25 mouse cellular contexts compared by ENCODE assay signal in the genomic region with DNA sequence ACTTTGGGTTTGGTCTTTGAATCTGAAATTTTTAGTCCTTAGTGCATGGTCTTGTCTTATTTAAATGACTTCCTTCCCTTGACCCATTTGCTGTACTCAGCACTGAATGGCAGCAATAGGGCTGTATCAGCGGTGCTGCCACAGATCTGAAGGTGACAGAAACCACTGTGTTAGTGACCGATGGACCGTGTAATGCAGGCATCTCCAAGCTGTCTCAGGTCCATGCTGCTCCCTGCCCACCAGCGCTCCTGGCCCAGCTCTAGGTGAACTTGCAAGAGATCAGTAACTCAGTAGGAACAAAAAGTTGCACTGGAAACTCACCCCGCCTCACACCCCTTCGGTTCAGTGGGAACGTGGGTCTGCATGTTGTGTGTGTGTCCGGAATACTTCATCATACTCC. TPM values are rescaled to one million over a fixed set of nuclear protein-coding genes. Genes with fewer than 3 reads are reported as not detected.
DNase-seq lines count a peak whose midpoint lies in the region; ATAC-seq lines count a peak whose summit lies in the region.
"Had no signal": no experiment of that assay in that cellular context is flagged by ENCODE, and none has a peak within 500 bp of the region (broad histone marks: within the 10 kb centered on the region; RNA-seq: fewer than 3 reads in every experiment).

No protein-coding gene starts in this region.

- no peaks in the 10 kb centered on the region for H3K36me3 ChIP-seq in hindbrain, embryonic 10.5 days
- no peaks in the 10 kb centered on the region for H3K36me3 ChIP-seq in hindbrain, embryonic 14.5 days (replicated peaks; ENCODE audit: control insufficient read depth, insufficient read depth)
- no peaks in the 10 kb centered on the region for H3K36me3 ChIP-seq in neural tube, embryonic 11.5 days (ENCODE audit: control insufficient read depth, insufficient read depth, low read length)
- no peaks in the 10 kb centered on the region for H3K36me3 ChIP-seq in neural tube, embryonic 15.5 days
- H3K36me3 ChIP-seq: forebrain, embryonic 10.5 days; heart, embryonic 12.5 days; heart, embryonic 15.5 days; hindbrain, embryonic 12.5 days had no signal

- peak; percentile 34 for DNase-seq in cerebellum, adult 9-10 months
- DNase-seq in cerebellum, adult 18-20 months: no peak
- DNase-seq in cerebellum, postnatal 14 days: peak; percentile 27 to 52
- no peak for DNase-seq in cerebellum, adult 8-10 months
- no peak for DNase-seq in hindbrain, embryonic 10.5 days (ENCODE audit: low spot score)
- DNase-seq in hindbrain, embryonic 14.5 days (ENCODE audit: low spot score): no peak
- no peak for DNase-seq in neural tube, embryonic 11.5 days (ENCODE audit: low spot score)
- DNase-seq: adrenal gland, adult 8-10 months; adrenal gland, postnatal 25 days; gastrocnemius, postnatal 14 days; heart, adult 18-20 months; heart, postnatal 10 days; heart, postnatal 36 days; kidney, adult 18-20 months had no signal

- H3K27ac ChIP-seq in hindbrain, embryonic 10.5 days: 0 out of 2 replicates have a peak overlapping the region, but pooled peaks have one; percentile 46
- H3K27ac ChIP-seq in hindbrain, embryonic 14.5 days: no peak overlapping the region
- 0 out of 2 replicates have a peak overlapping the region, but pooled peaks have one; percentile 11 for H3K27ac ChIP-seq in neural tube, embryonic 11.5 days (ENCODE audit: low read depth, low read length)
- H3K27ac ChIP-seq in neural tube, embryonic 15.5 days (replicated peaks): no peak overlapping the region
- H3K27ac ChIP-seq: forebrain, embryonic 10.5 days; forebrain, embryonic 13.5 days; heart, embryonic 15.5 days; hindbrain, embryonic 12.5 days; hindbrain, postnatal 0 days had no signal

- H3K4me2 ChIP-seq in hindbrain, embryonic 14.5 days (replicated peaks): no peak overlapping the region
- no peak overlapping the region for H3K4me2 ChIP-seq in neural tube, embryonic 11.5 days (ENCODE audit: low read depth)
- no peak overlapping the region for H3K4me2 ChIP-seq in neural tube, embryonic 15.5 days
- H3K4me2 ChIP-seq: forebrain, embryonic 13.5 days; heart, embryonic 12.5 days; heart, embryonic 15.5 days; hindbrain, embryonic 12.5 days had no signal

- no peaks in the 10 kb centered on the region for H3K9me3 ChIP-seq in hindbrain, embryonic 10.5 days
- H3K9me3 ChIP-seq in hindbrain, embryonic 14.5 days (ENCODE audit: control insufficient read depth, low read length): no peaks in the 10 kb centered on the region
- no peaks in the 10 kb centered on the region for H3K9me3 ChIP-seq in neural tube, embryonic 11.5 days (ENCODE audit: control insufficient read depth, low read length)
- H3K9me3 ChIP-seq in neural tube, embryonic 15.5 days (replicated peaks): no peaks in the 10 kb centered on the region
- H3K9me3 ChIP-seq: forebrain, embryonic 10.5 days; forebrain, embryonic 13.5 days; heart, embryonic 12.5 days; heart, embryonic 15.5 days; hindbrain, embryonic 12.5 days had no signal

- H3K27me3 ChIP-seq in hindbrain, embryonic 10.5 days (ENCODE audit: insufficient read depth, poor library complexity, severe bottlenecking): peaks cover 51% of the 10 kb centered on the region
- H3K27me3 ChIP-seq in hindbrain, embryonic 14.5 days (ENCODE audit: control insufficient read depth, insufficient read depth, low read length): no peaks in the 10 kb centered on the region
- H3K27me3 ChIP-seq in neural tube, embryonic 11.5 days (ENCODE audit: control insufficient read depth, insufficient read depth, low read length): no peaks in the 10 kb centered on the region
- H3K27me3 ChIP-seq in neural tube, embryonic 15.5 days (replicated peaks): no peaks in the 10 kb centered on the region
- H3K27me3 ChIP-seq: hindbrain, embryonic 12.5 days had no signal

- H3K4me1 ChIP-seq in hindbrain, embryonic 10.5 days (replicated peaks): peaks cover 62% of the 10 kb centered on the region
- peaks cover 12% of the 10 kb centered on the region for H3K4me1 ChIP-seq in hindbrain, embryonic 14.5 days (replicated peaks; ENCODE audit: control insufficient read depth, insufficient read depth, low read length)
- peaks cover 21% of the 10 kb centered on the region for H3K4me1 ChIP-seq in neural tube, embryonic 11.5 days (ENCODE audit: control insufficient read depth, insufficient read depth, low read length)
- peaks cover 38% of the 10 kb centered on the region for H3K4me1 ChIP-seq in neural tube, embryonic 15.5 days

- ATAC-seq in hindbrain, embryonic 14.5 days (ENCODE audit: low FRiP score): no peak
- no peak for ATAC-seq in neural tube, embryonic 11.5 days (ENCODE audit: insufficient read depth, low FRiP score, low TSS enrichment)
- ATAC-seq in neural tube, embryonic 15.5 days (ENCODE audit: low FRiP score): no peak
- ATAC-seq: activated CD4-positive, CD25-positive, alpha-beta regulatory T cell, adult 4 months; forebrain, embryonic 13.5 days; forebrain, embryonic 16.5 days; hindbrain, postnatal 0 days; inflammation-experienced regulatory T-cells, adult 6 months; intestine, embryonic 16.5 days had no signal

- 68% methylated on average over 8 of the region's 8 CpGs for WGBS in hindbrain, embryonic 10.5 days
- WGBS in hindbrain, embryonic 14.5 days: 57% methylated on average over 8 of the region's 8 CpGs
- WGBS in neural tube, embryonic 11.5 days: 73% methylated on average over 8 of the region's 8 CpGs
- 59% methylated on average over 8 of the region's 8 CpGs for WGBS in neural tube, embryonic 15.5 days

- no peak overlapping the region for H3K4me3 ChIP-seq in hindbrain, embryonic 10.5 days
- no peak overlapping the region for H3K4me3 ChIP-seq in hindbrain, embryonic 14.5 days (replicated peaks; ENCODE audit: low read length)
- no peak overlapping the region for H3K4me3 ChIP-seq in neural tube, embryonic 11.5 days (ENCODE audit: low read depth, low read length)
- H3K4me3 ChIP-seq in neural tube, embryonic 15.5 days (replicated peaks): no peak overlapping the region
- H3K4me3 ChIP-seq: forebrain, embryonic 10.5 days; forebrain, embryonic 13.5 days; heart, embryonic 12.5 days; heart, embryonic 15.5 days; hindbrain, embryonic 12.5 days had no signal

- no peak overlapping the region for H3K9ac ChIP-seq in hindbrain, embryonic 14.5 days
- no peak overlapping the region for H3K9ac ChIP-seq in neural tube, embryonic 11.5 days (ENCODE audit: low read length)
- no peak overlapping the region for H3K9ac ChIP-seq in neural tube, embryonic 15.5 days (replicated peaks)
- H3K9ac ChIP-seq: forebrain, embryonic 13.5 days; heart, embryonic 12.5 days; heart, embryonic 15.5 days; hindbrain, embryonic 12.5 days had no signal

RNA-seq across cellular contexts. Expression of a gene that starts 3.5 kb away (rescaled TPM):
- polyA plus RNA-seq in hindbrain, embryonic 10.5 days (2016; fragmentation: Nextera tagmentation; extraction: Ambion mirVana): 122 and 257 TPM in 2 replicates
- polyA plus RNA-seq in hindbrain, embryonic 14.5 days (2014; fragmentation: Nextera tagmentation; extraction: Ambion mirVana): 211 and 216 TPM in 2 replicates
- polyA plus RNA-seq in neural tube, embryonic 11.5 days (2014; fragmentation: Nextera tagmentation; extraction: Ambion mirVana): 295 and 318 TPM in 2 replicates
- 153 and 181 TPM in 2 replicates for polyA plus RNA-seq in neural tube, embryonic 15.5 days (2015; fragmentation: Nextera tagmentation; extraction: Ambion mirVana)
- polyA plus RNA-seq: activated CD4-positive, CD25-positive, alpha-beta regulatory T cell, adult 4 months had no signal

Comparison
In these comparisons a context has a peak if more than half of its experiments do, and no peak if none do; other contexts are left out.
1. DNase-seq: peak in cerebellum, adult 9-10 months (single experiment) and cerebellum, postnatal 14 days (2 of 2); none in cerebellum, adult 18-20 months (0 of 2), cerebellum, adult 8-10 months (single experiment), hindbrain, embryonic 10.5 days (single experiment), hindbrain, embryonic 14.5 days (single experiment) and neural tube, embryonic 11.5 days (single experiment).
2. H3K27ac ChIP-seq: peak in hindbrain, embryonic 10.5 days (single experiment) and neural tube, embryonic 11.5 days (single experiment); none in hindbrain, embryonic 14.5 days (single experiment) and neural tube, embryonic 15.5 days (single experiment).